9 mouse cellular contexts compared by ENCODE assay signal in the genomic region with DNA sequence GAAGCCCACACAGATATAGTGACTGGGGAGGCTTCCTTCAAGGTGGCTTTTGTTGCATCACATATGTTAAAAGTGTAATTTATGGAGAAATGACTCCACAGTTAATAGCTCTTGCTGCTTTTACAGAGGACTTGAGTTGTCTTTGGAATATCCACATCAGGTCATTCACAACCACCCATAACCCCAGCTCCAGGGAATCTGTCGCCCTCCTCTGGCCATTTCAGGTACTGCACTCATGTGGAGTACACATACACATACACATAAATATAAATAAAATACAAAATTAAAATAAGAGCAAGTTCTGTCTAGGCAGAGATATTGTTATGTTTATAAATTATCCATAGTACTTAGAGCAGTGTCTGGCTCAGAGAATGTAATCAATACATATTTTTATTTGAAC.
A peak's percentile ranks its signal among the peaks of the same experiment; 100 is the strongest.
DNase-seq lines count a peak whose midpoint lies in the region; ATAC-seq and TF ChIP-seq lines count a peak whose summit lies in the region.
"Had no signal": no experiment of that assay in that cellular context is flagged by ENCODE, and none has a peak within 500 bp of the region (broad histone marks: within the 10 kb centered on the region; RNA-seq: fewer than 3 reads in every experiment).

No protein-coding gene starts in this region.

- H3K27ac ChIP-seq in lung, postnatal 0 days (ENCODE audit: low read length), result no peak overlapping the region
- no peak overlapping the region for H3K27ac ChIP-seq in small intestine, adult 2 months (ENCODE audit: insufficient read depth, low read depth, low read length)

- peak; percentile 29 for DNase-seq in heart, postnatal 4 days
- no peak for DNase-seq in heart, adult 9 months (ENCODE audit: low spot score in 2 of 2)
- DNase-seq in lung, postnatal 0 days (ENCODE audit: low spot score), result no peak
- DNase-seq in lung, postnatal 14 days, result no peak
- DNase-seq in NIH3T3 (ENCODE audit: low read depth), result peak; percentile 31
- no peak for DNase-seq in left cerebral cortex, postnatal 36 days (ENCODE audit: low spot score in 2 of 2)
- no peak for DNase-seq in adrenal gland, adult (ENCODE audit: inconsistent age in 2 of 2, low spot score in 1 of 2)
- DNase-seq: thymus, postnatal 36 days had no signal

- no peak for TF ChIP-seq POLR2A in small intestine, adult 2 months (IDR thresholded peaks at IDR 0.05; ENCODE audit: low read depth, low read length)

- H3K4me1 ChIP-seq in lung, postnatal 0 days (ENCODE audit: insufficient read depth, low read depth, low read length), result no peaks in the 10 kb centered on the region
- no peaks in the 10 kb centered on the region for H3K4me1 ChIP-seq in small intestine, adult 2 months (ENCODE audit: control insufficient read depth, insufficient read depth, insufficient read length, low read length)

- 29% methylated on average over 1 of the region's 1 CpGs for WGBS in lung, postnatal 0 days
- 37% methylated on average over 1 of the region's 1 CpGs for WGBS in small intestine, adult 2 months

- ATAC-seq in lung, postnatal 0 days, result no peak

- no peak overlapping the region for H3K4me3 ChIP-seq in lung, postnatal 0 days (ENCODE audit: low read depth, low read length)
- H3K4me3 ChIP-seq in small intestine, adult 2 months (ENCODE audit: low read depth, low read length), result no peak overlapping the region

- TF ChIP-seq EP300 in lung, postnatal 0 days (IDR thresholded peaks at IDR 0.05), result no peak

- intact Hi-C loops in left cerebral cortex, postnatal 36 days (cut with DNase I), result no loop called here

- H3K27me3 ChIP-seq in lung, postnatal 0 days (replicated peaks; ENCODE audit: insufficient read depth, low read length), result no peaks in the 10 kb centered on the region
- H3K27me3 ChIP-seq in small intestine, adult 2 months (ENCODE audit: control insufficient read depth, insufficient read depth, low read length), result no peaks in the 10 kb centered on the region

- no peak overlapping the region for H3K4me2 ChIP-seq in lung, postnatal 0 days (replicated peaks; ENCODE audit: low read depth, low read length)

- H3K9ac ChIP-seq in lung, postnatal 0 days (replicated peaks; ENCODE audit: low read depth), result no peak overlapping the region

- H3K36me3 ChIP-seq in lung, postnatal 0 days (ENCODE audit: insufficient read depth, low read length), result no peaks in the 10 kb centered on the region
- H3K36me3 ChIP-seq in small intestine, adult 2 months (ENCODE audit: control insufficient read depth, insufficient read depth, low read length), result no peaks in the 10 kb centered on the region

- no peaks in the 10 kb centered on the region for H3K9me3 ChIP-seq in lung, postnatal 0 days (ENCODE audit: low read length)

- TF ChIP-seq CTCF in lung, postnatal 0 days (IDR thresholded peaks at IDR 0.05), result peak; percentile 61
- TF ChIP-seq CTCF in small intestine, adult 2 months (IDR thresholded peaks at IDR 0.05; ENCODE audit: extremely low read depth, insufficient read length, insufficient replicate concordance, low read depth, low read length), result peak; percentile 26; the same call in 1 of the 2 replicates

Comparison
In these comparisons a context has a peak if more than half of its experiments do, and no peak if none do; other contexts are left out.
1. DNase-seq: peak in heart, postnatal 4 days (single experiment) and NIH3T3 (single experiment); none in heart, adult 9 months (0 of 2), lung, postnatal 0 days (single experiment), lung, postnatal 14 days (single experiment), left cerebral cortex, postnatal 36 days (0 of 2) and adrenal gland, adult (0 of 2).